Mouse (Mus musculus): ENCODE measurements around the gene Bpifb2. TPM values are rescaled to one million over a fixed set of nuclear protein-coding genes. Genes with fewer than 3 reads are reported as not detected.
"Not testable (repeated sequence)": the region's sequence is repeated elsewhere in the genome, so short reads cannot be mapped to it uniquely, and the experiment has no call there.

Bpifb2 gene
- polyA plus RNA-seq (2015; fragmentation: Nextera tagmentation; extraction: Ambion mirVana): not detected in 2 replicates

DNA sequence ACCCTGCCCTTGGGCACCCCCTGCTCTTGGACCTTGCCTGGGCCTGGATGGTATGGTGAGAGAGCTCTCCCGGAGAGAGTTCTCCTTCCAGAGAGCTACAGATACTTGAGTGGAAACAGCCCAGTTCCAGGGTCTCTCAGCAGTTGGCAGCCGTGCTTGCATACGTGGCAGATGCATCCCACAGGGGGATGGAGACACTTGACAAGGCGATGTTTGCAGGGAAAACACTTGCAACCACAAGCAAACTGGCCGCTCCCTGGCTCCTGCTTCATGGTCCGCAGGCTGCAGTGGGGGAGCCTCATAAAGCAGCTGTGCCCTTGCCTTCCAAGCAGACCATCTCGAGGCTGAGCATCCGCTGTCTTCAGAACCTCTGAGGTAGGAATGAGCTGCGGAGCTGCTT, at the start of gene Bpifb2:
TSS of gene Bpifb2 (plus strand) at position 301 of the 400 bp plus-strand sequence.
- H3K4me1 ChIP-seq: no peaks in the 10 kb centered on the region
- no peaks in the 10 kb centered on the region for H3K9me3 ChIP-seq
- WGBS: 77% methylated on average over 9 of the region's 9 CpGs
- no peak within 1 kb of the TSS for H3K4me3 ChIP-seq
- no peak within 1 kb of the TSS for H3K27ac ChIP-seq
- H3K9ac ChIP-seq: no peak within 1 kb of the TSS
- no peak for ATAC-seq (ENCODE audit: insufficient number of reproducible peaks, low FRiP score, low TSS enrichment, low read depth)
- H3K27me3 ChIP-seq: no peaks in the 10 kb centered on the region
- H3K36me3 ChIP-seq: no peaks in the 10 kb centered on the region
- H3K4me2 ChIP-seq: no peak within 1 kb of the TSS

GRCm38 (mm10) chr2:153825900-153826299, 48.9 kb upstream of the Bpifb2 start:
- WGBS: 50% methylated on average over 32 of the region's 32 CpGs
- H3K4me1 ChIP-seq; H3K27me3 ChIP-seq; ATAC-seq (ENCODE audit: insufficient number of reproducible peaks, low FRiP score, low TSS enrichment, low read depth); H3K9me3 ChIP-seq; H3K27ac ChIP-seq; H3K36me3 ChIP-seq; H3K9ac ChIP-seq; H3K4me3 ChIP-seq; H3K4me2 ChIP-seq: not testable (repeated sequence)

GRCm38 (mm10) chr2:153827171-153827830, 47.5 kb upstream of the Bpifb2 start:
- Histone ChIP-seq H3K4me1 (peaks cover 4% of the 10 kb centered on the region; the same call in 1 of the 2 replicates), H3K4me2 (no peak overlapping the region), H3K27me3 (no peaks in the 10 kb centered on the region; the same call in 1 of the 2 replicates), H3K4me3 (no peak overlapping the region), H3K36me3 (no peaks in the 10 kb centered on the region), H3K27ac (no peak overlapping the region), H3K9ac (no peak overlapping the region), H3K9me3 (no peaks in the 10 kb centered on the region)
- no peak for ATAC-seq (ENCODE audit: insufficient number of reproducible peaks, low FRiP score, low TSS enrichment, low read depth)
- WGBS: 79% methylated on average over 8 of the region's 8 CpGs

GRCm38 (mm10) chr2:153828704-153829103, 46.1 kb upstream of the Bpifb2 start:
- H3K27ac ChIP-seq: no peak overlapping the region
- H3K9me3 ChIP-seq: no peaks in the 10 kb centered on the region
- H3K27me3 ChIP-seq: no peaks in the 10 kb centered on the region; the same call in 1 of the 2 replicates
- ATAC-seq (ENCODE audit: insufficient number of reproducible peaks, low FRiP score, low TSS enrichment, low read depth): no peak
- peaks cover 4% of the 10 kb centered on the region; the same call in 1 of the 2 replicates for H3K4me1 ChIP-seq
- no peak overlapping the region for H3K4me2 ChIP-seq
- 78% methylated on average over 7 of the region's 7 CpGs for WGBS
- H3K9ac ChIP-seq: no peak overlapping the region
- H3K36me3 ChIP-seq: no peaks in the 10 kb centered on the region
- H3K4me3 ChIP-seq: no peak overlapping the region

DNA sequence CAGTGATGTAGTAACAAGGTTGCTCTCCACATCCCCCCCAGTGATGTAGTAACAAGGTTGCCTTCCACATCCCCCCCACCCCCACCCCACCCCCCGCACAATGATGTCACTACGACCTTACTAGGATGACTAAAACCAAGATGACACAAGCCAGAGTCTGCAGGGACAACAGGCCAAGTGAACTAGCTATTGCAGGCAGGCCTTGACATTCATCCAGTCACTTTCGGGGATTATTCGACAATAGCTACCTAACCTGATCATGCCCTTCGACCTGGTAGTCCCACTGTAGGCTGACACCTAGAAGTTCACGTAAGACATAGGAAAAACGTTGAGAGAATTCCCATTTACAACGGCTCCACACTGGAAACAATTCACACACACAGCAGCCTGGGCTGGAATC, 41.6 kb upstream of the Bpifb2 start:
- Histone ChIP-seq H3K4me3 (no peak overlapping the region), H3K9ac (no peak overlapping the region), H3K9me3 (no peaks in the 10 kb centered on the region), H3K4me1 (no peaks in the 10 kb centered on the region), H3K27me3 (no peaks in the 10 kb centered on the region), H3K36me3 (no peaks in the 10 kb centered on the region), H3K27ac (no peak overlapping the region), H3K4me2 (no peak overlapping the region)
- WGBS: 85% methylated on average over 8 of the region's 8 CpGs
- no peak for ATAC-seq (ENCODE audit: insufficient number of reproducible peaks, low FRiP score, low TSS enrichment, low read depth)

GRCm38 (mm10) chr2:153842854-153843253, 32.0 kb upstream of the Bpifb2 start:
- no peaks in the 10 kb centered on the region for H3K9me3 ChIP-seq
- H3K4me2 ChIP-seq: no peak overlapping the region
- no peaks in the 10 kb centered on the region for H3K27me3 ChIP-seq
- H3K4me3 ChIP-seq: no peak overlapping the region
- H3K36me3 ChIP-seq: no peaks in the 10 kb centered on the region
- H3K4me1 ChIP-seq: no peaks in the 10 kb centered on the region
- no peak overlapping the region for H3K27ac ChIP-seq
- H3K9ac ChIP-seq: no peak overlapping the region
- no peak for ATAC-seq (ENCODE audit: insufficient number of reproducible peaks, low FRiP score, low TSS enrichment, low read depth)
- 81% methylated on average over 8 of the region's 8 CpGs for WGBS

- H3K27ac ChIP-seq: no peak overlapping the region
- H3K4me2 ChIP-seq: no peak overlapping the region
- no peak overlapping the region for H3K9ac ChIP-seq
- 74% methylated on average over 3 of the region's 3 CpGs for WGBS
- no peaks in the 10 kb centered on the region for H3K4me1 ChIP-seq
- H3K9me3 ChIP-seq: no peaks in the 10 kb centered on the region
- no peak overlapping the region for H3K4me3 ChIP-seq
- ATAC-seq (ENCODE audit: insufficient number of reproducible peaks, low FRiP score, low TSS enrichment, low read depth): no peak
- H3K36me3 ChIP-seq: no peaks in the 10 kb centered on the region
- H3K27me3 ChIP-seq: no peaks in the 10 kb centered on the region
Observed at GRCm38 (mm10) chr2:153848389-153848788, 26.5 kb upstream of the Bpifb2 start.

DNA sequence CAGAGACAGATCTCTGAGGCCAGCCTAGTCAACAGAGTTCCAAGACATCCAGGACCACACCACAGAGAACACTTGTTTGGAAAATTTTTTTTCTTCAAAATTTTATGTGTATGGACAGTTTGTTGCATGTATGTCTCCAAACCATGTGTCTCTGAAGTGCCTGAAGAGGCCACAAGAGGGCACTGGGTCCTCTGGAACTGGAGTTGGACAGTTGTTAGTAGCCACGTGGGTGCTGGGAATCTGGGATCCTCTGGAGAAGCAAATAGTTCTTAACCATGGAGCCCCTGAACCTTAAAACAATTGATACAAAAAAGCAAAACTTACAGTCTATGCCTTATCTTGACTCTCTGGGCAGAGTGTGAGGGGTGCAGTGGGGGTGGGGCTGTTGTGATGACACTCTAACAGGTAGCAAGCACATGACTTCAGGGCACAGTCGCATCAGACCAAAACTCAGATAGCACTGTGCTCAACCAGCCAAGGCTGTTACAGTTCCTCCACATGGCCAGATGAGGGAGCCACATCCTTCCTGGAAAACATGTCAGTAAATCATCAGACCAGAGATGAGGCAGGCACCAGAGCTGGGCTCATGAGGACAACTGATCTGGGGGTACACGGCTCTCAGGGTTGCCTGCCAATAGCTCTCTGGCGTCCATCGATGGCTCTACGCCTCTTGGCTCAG, 24.4 kb upstream of the Bpifb2 start:
- Histone ChIP-seq H3K4me1 (no peaks in the 10 kb centered on the region), H3K27me3 (no peaks in the 10 kb centered on the region), H3K4me2 (no peak overlapping the region), H3K36me3 (no peaks in the 10 kb centered on the region), H3K27ac (no peak overlapping the region), H3K9me3 (no peaks in the 10 kb centered on the region), H3K4me3 (no peak overlapping the region), H3K9ac (no peak overlapping the region)
- ATAC-seq (ENCODE audit: insufficient number of reproducible peaks, low FRiP score, low TSS enrichment, low read depth): no peak
- WGBS: 80% methylated on average over 6 of the region's 6 CpGs

- ATAC-seq (ENCODE audit: insufficient number of reproducible peaks, low FRiP score, low TSS enrichment, low read depth): no peak
- H3K4me1 ChIP-seq: no peaks in the 10 kb centered on the region
- H3K9me3 ChIP-seq: no peaks in the 10 kb centered on the region
- WGBS: 46% methylated on average over 4 of the region's 4 CpGs
- H3K4me3 ChIP-seq: no peak overlapping the region
- no peak overlapping the region for H3K27ac ChIP-seq
- H3K9ac ChIP-seq: no peak overlapping the region
- H3K36me3 ChIP-seq: no peaks in the 10 kb centered on the region
- H3K4me2 ChIP-seq: no peak overlapping the region
- H3K27me3 ChIP-seq: no peaks in the 10 kb centered on the region
Observed at GRCm38 (mm10) chr2:153851030-153851360, 23.9 kb upstream of the Bpifb2 start.

DNA sequence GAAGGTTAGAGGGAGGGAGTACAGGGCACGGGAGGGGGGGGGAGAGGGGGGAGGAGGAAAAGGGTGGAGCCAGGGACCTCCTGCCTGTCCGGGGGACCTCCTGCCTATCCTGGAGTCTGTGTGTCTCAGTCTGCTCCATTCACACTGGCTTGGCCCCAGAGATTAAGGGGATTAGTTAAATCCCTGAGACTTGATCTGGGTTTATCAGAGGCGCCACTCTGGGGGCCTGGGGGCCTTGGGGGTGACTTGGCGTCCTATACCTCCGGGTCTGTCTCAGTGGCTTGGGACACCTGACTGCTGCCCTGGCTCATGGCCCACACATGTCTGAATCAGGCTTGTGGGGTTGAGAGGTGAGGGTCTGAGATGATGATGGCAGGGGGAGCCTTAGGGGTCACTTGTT, 21.3 kb upstream of the Bpifb2 start:
- H3K4me1 ChIP-seq: no peaks in the 10 kb centered on the region
- H3K4me3 ChIP-seq: no peak overlapping the region
- H3K27ac ChIP-seq: no peak overlapping the region
- peak; percentile 31; the same call in 1 of the 2 replicates for ATAC-seq (ENCODE audit: insufficient number of reproducible peaks, low FRiP score, low TSS enrichment, low read depth)
- no peak overlapping the region for H3K4me2 ChIP-seq
- no peak overlapping the region for H3K9ac ChIP-seq
- no peaks in the 10 kb centered on the region for H3K9me3 ChIP-seq
- H3K27me3 ChIP-seq: no peaks in the 10 kb centered on the region
- 24% methylated on average over 5 of the region's 5 CpGs for WGBS
- no peaks in the 10 kb centered on the region for H3K36me3 ChIP-seq

GRCm38 (mm10) chr2:153859581-153859980, 15.3 kb upstream of the Bpifb2 start:
- Histone ChIP-seq H3K4me3 (no peak overlapping the region), H3K4me2 (no peak overlapping the region), H3K4me1 (0 out of 2 replicates have a peak, but pooled peaks cover 4% of the 10 kb centered on the region), H3K36me3 (no peaks in the 10 kb centered on the region), H3K9ac (no peak overlapping the region), H3K27ac (no peak overlapping the region), H3K9me3 (no peaks in the 10 kb centered on the region), H3K27me3 (no peaks in the 10 kb centered on the region)
- no peak for ATAC-seq (ENCODE audit: insufficient number of reproducible peaks, low FRiP score, low TSS enrichment, low read depth)
- 80% methylated on average over 2 of the region's 2 CpGs for WGBS

DNA sequence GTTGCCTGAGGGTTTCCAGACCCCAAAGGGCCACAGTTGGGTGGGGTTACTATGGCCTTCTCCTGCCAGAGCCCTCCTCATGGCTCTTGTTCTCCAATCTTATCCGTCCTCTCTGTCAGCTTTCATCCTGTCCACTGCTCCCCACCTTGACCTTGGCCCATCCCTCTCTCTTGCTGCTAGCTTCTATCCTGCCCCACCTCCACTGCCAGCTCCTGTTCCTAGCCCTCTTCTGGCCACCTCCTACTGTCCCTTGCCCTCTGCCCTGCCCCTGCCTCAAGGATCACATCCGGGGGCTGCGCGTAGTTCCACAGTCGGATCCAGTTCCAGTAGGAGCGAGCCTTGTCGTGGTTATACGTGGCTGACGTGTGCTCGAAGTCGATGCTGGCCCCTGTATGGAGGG, 14.5 kb upstream of the Bpifb2 start:
- Histone ChIP-seq H3K36me3 (no peaks in the 10 kb centered on the region), H3K4me2 (no peak overlapping the region), H3K27me3 (no peaks in the 10 kb centered on the region), H3K9ac (no peak overlapping the region), H3K9me3 (no peaks in the 10 kb centered on the region), H3K4me1 (0 out of 2 replicates have a peak, but pooled peaks cover 4% of the 10 kb centered on the region), H3K4me3 (no peak overlapping the region), H3K27ac (no peak overlapping the region)
- WGBS: 87% methylated on average over 11 of the region's 11 CpGs
- ATAC-seq (ENCODE audit: insufficient number of reproducible peaks, low FRiP score, low TSS enrichment, low read depth): no peak

Measured in limb, embryonic 15.5 days (tissue).